Mouse (Mus musculus) kidney, postnatal 10 days (tissue): Measurements from ENCODE around the gene Gpatch1.
A peak's percentile ranks its signal among the peaks of the same experiment; 100 is the strongest.
"Not testable (repeated sequence)": the region's sequence is repeated elsewhere in the genome, so short reads cannot be mapped to it uniquely, and the experiment has no call there.

ENCODE experiments used
- DNase-seq: peaks from one replicate; pipeline ENCODE4 v3.0.0; 2021; ENCODE audit warnings: mixed read lengths

The Gpatch1 gene

DNA sequence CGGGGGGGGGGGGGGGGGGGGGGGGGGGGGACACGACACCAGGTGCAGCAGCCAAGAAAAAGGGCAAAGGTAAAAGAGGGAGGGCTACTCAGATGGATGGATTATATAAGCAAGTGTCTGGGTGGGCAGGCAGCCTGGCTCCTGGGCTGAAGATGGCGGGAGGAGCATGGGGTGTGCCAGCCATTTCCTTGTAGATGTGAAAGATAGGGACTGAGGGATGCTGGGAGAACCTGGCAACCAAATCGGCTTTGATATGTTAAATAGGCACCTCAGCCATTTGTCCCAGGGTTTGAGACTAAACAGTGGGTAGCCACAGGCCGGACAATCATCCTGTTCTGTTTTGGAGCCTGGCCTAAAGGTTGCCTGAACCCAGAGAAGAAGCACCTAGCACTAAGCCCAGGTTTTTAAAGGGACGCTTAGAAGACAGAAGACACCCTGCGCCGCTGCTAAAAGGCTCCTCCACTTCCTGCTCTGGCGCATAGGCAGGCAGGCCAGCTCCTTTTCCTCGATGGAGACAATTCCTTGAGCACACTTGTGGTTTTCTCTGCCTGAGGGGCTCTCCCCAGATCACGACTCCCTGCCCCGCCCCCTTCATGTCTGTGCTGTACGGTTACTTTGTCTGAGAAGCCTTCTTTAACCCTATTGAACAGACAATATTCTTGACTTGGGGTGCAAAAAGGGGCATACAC is 4.6 kb upstream of the Gpatch1 start:
- DNase-seq, result no peak

DNA sequence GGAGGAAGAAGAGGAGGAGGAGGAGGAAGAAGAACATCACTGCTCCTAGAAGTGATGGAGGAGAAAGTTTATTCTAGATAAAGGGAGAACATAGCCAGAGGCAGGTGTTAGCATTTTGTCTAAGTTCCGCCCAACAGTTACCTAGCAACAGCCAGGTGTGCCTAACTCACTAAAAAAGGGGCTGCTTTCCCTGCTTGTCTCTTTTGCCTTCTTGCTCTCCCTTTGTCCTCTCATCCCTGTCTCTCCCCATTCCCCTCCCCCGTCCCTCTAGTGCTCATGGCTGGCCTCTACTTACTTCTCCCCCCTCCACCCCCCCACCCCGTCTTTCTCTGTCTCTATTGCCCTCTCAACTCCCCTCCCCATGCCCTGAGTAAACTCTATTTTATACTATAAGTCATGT is 3.9 kb upstream of the Gpatch1 start:
- no peak for DNase-seq

DNA sequence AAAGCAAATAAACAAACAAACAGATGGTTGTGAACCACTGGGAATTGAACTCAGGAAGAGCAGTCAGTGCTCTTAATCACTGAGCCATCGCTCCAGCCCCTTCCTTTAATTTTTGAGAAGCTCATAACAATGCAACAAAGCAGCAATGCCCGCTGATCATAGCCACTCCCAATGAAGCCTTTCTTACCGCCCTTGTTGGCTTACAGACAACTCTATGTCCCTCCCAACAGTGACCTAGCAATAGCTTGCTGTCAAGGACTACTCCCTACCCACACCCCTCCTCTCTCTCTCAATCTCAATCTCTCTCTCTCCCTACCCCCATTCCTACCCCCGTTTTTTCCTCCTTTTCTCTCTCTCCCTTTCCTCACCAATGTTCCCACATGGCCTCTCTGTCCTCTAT is 1.5 kb upstream of the Gpatch1 start:
- no peak for DNase-seq

DNA sequence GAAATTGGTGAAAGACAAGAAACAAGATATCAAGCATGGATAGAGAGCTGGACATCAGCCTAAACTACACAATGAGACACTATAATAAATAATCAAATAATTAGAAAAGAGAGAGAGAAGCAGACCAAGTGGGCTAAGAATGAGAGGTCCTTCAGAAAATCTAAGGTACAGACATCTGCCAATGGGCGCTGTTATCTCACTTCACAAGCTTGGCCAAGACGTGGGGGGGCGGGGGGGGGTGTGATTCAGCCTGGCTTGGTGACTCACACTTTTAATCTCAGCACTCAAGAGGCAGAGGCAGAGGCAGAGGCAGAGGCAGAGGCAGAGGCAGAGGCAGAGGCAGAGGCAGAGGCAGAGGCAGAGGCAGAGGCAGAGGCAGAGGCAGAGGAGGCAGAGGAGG is 981 bp upstream of the Gpatch1 start:
- not testable (repeated sequence) for DNase-seq

DNA sequence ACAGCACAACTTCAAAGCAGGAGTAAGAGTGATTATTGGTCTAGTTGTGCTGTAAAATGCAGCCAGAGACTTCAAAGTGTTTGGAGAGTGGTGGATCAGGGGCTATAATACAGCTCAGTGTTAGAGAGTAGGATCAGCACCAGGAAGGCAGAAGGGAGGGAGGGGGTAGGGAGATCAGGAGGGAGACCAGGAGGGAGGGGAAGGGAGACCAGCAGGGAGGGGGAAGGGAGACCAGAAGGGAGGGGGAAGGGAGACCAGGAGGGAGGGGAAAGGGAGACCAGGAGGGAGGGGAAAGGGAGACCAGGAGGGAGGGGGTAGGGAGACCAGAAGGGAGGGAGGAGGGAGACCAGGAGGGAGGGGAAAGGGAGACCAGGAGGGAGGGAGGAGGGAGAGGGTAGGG is 4.1 kb downstream of the Gpatch1 start:
- DNase-seq, result no peak

DNA sequence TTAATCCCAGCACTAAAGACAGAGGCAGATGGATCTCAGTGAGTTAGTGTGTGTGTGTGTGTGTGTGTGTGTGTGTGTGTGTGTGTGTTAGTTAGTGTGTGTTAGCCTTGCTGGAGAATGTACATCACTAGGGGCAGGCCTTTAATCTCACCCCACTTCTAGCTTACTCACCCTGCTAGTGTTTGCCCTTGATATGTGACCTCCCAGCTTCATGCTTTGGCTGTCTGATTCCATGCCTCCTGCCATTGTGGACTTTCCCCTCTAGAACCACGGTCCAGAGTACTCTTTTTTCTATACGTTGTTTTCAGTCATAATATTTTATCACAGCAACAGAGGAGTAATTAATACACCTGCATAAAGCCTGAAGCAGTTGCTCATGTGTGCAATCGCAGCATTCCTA is 7.0 kb downstream of the Gpatch1 start:
- DNase-seq, result no peak

DNA sequence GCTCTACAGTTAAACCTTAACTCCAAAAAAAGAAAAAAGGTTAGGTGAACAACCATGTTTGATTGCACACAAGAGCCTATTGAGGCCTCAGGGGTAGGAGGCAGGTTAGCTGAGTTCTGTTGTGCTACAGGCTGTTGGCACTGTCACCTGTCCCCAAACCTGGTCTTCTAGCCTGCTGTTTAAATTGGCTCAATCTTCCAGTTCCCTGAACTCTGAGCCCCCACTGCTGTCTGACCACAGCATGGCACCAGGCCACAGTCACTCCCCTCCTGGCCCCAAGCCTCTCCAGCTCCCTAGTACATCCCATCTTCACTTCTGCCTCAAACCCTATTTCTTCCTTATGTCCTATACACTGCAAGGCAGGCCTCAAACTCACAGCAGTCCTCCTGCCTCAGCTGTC is 17.4 kb downstream of the Gpatch1 start:
- DNase-seq, result no peak

DNA sequence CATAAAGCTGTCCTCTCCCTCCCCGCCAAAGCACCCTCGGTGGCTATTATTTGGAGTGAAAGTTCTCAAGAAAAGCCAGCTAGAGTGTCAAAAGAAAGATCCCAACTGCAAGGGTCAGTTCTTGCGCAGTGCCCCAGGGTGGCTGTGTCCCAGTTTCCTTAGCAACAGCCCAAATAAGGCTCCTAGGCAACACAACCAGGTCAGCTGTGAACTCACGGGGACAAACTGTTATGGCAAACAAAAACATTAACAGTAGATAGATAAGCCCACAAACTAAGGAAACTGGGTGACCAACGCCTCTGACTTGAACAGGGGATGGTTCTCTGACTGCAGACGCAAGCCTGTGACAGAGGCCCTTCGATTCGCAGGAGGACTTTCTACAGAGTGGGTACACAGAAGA is 18.6 kb downstream of the Gpatch1 start:
- no peak for DNase-seq

DNA sequence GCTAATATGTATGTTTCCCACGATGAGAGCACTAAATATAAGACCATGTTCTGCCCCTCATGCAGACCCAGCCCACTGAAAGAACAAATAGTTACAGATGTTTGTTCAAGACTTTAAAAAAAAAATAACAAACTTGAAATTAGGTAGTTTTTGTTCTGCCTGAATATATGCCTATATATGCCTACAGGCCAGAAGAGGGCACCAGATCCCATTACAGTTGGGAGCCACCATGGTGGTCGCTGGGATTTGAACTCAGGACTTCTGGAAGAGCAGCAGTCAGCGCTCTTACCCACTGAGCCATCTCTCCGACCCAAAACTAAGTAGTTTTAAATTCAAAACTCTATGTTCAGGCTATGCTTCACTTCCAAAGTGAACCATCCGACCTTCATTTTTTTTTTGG is 20.4 kb downstream of the Gpatch1 start:
- DNase-seq, result no peak

DNA sequence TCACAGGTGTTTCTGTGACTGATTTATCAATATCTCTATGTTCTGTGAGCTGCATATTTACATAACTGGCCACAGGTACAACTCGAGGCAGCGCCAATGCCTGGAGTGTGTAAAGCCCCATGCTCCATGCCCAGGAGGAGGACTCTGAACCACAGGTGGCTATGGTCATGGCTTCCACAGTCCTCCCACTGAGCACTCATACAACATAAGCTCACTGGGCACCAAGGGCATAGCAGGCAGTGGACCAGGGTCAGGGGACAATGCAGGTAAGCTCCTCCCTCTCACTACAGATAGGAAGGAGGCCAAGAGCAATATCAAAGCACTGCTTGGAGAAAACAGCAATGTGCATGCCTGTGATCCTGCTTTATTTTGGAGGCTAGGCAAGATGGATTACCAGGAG is 22.6 kb downstream of the Gpatch1 start:
- DNase-seq, result no peak

DNA sequence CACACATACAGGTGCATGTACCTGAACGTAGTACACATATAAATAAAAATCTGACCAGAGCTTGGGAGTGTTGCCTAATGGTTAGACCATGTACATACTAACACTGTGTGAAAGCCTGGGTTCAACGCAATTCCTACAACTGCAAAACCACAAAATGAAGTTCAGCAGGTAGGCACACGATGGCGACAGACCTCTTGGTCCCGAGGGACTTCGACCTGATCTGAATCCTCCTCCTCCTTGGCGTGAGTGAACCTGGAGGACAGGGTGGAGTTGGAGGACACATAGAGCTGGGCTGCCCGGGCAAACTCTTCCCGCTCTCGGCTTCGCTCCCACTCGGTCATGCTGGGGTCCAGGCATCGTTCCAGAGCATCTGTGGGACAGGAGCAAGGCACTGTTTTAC is 24.8 kb downstream of the Gpatch1 start:
- DNase-seq, result no peak

DNA sequence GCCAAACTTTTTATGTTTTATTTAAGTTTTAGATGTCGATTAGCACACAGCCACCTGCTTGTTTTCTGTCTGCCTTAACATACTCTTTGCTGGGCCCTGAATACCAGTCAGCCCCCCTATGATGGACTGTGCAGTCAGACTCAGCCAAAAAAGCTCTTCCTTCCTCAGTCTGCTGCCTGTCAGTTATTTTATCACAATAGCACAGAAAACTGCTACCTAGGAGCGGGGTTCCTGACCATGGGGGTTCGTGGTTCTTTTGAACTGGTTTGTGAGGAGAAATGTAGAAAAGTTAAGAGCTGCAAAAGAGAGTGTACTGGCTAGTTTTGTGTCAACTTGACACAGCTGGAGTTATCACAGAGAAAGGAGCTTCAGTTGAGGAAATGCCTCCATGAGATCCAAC is 39.3 kb downstream of the Gpatch1 start:
- no peak for DNase-seq

DNA sequence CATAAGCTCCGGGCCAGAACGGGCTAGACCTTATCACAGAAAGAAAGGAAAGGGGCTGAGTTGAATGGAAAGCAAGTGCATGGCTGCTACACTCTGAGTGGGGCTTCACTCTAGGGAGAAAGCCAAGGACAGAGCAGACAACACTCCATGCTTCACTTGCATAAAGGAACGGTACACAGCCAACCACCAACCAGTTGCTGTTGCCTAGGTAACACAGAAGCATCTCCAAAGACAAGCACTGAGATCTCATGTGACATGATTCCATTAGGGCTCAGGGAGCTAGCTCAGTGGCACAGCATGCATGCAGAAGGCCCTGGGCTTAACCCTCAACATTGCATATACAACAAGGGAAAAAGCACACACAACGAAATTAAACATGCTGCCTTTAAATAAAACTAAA is 40.8 kb downstream of the Gpatch1 start:
- no peak for DNase-seq

DNA sequence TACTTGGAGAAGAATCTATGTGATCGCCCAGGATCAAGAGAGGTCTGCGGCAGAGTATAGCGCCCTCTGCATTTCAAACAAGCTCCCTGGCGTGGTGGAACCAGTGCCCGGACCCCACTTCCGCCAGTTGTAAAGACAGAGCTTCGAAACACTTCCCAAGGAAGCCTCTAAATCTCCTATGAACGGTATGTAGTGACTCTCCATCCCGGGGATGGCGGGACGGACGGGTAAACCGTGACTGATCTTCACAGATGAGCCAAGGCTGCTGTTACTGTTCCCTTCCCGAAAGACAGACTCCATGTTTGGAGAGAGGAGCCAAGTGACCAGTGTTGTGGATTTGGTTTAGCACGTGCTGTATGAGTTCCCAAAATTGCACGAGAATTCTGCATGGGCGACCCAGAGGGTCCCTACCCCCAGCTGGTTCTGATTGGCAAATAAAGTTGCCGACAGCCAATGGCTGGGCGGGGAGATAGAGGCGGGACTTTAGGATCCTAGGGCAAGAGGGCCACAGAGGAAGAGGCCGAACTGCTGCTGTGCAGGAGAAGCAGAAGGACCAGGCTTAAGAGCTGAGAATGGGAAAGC is 48.7 kb downstream of the Gpatch1 start:
- DNase-seq, result peak; percentile 62

DNA sequence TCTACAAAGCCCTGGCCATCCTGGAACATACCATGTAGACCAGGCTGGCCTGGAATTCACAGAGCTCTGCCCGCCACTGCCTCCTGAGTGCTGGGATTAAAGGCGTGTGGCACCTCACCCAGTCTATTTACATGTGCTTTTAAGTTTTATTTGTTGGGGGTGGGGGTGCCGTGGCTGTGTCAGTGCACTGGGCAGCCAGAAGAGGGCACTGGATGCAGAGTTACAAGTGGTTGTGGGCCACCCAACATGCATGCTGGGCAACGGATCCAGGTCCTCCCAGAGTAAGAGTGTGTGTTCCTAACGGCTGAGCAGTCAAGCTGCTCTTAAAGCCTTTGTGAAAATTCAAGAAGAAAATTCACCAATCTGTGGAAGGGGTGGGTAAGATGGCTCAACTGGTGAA is 50.4 kb downstream of the Gpatch1 start:
- DNase-seq, result no peak

DNA sequence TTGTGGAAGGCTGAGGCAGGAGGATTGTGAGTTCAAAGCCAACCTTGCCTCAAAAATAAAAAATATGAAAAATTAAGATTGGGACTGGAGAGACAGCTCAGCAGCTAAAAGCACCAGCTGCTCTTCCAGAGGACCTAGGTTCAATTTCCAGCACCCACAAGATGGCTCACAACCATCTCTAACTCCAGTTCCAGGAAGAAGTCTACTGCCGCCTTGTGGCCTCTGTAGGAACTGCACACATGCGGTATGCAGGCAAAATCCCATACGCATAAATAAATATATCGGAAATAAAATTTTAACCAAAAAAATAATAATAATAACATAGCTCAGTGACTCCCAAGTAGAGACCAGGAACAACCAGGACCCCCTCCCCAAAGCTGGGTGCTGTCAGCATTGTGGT is 51.6 kb downstream of the Gpatch1 start:
- peak; percentile 29 for DNase-seq

DNA sequence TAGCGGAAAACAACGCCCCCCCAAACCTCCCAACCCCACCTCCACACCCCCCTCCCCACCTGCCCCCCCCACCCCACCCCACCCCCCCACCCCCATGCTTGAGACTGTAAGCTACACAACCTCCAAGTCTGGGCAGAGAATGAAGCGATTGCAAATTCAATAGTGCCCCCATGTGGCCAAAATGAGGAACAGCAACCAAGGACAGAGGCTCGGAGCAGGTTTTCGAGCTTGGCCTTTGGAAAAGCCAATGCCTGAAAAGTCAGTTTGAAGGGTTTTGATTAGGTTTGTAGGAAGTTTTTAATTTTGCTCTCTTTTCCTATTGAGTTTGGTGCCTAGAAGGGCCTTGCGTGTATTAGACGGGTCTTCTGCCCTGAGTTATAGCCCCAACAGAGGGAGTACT is 53.5 kb downstream of the Gpatch1 start:
- DNase-seq, result peak; percentile 70

DNA sequence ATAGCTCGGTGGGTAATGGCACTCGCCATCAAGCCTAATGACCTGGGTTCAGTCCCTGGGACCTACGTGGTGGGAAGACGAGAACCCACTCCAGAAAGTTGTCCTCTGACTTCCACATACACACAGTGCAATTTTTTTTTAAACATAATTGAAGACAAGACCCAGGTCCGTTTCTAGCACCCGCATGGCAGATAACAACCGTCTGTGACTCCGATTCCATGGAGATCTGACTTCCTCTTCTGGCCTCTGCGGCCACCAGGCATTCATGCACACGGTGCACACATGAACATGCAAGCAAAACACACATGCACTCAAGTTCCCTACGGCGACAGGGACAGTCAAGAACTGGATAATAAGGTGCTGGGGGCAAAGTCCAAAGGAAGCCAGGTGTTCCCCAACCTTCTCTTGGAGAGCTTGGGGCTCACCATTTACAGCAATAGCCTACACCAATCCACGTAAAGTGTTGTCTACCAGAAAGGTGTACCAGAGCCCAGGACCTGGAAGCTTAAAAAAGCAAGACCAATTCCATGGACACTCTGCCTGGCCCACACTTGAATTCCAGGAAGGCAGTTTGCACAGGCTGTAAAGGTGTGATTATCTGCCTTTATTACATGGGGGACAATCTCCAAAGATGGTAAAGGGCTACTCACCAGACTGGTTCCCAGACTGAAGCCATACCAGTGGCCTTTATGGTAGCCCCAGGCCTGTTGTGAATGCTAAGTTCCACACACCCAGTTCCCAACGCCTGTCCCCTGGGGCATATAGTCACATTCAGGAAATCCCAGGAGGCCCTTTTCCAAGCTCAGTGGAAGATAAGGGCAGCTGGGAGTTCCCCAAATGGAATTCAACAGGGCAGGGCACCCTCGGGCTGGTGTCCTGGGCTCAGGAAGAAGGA is 54.4 kb downstream of the Gpatch1 start:
- DNase-seq, result no peak

DNA sequence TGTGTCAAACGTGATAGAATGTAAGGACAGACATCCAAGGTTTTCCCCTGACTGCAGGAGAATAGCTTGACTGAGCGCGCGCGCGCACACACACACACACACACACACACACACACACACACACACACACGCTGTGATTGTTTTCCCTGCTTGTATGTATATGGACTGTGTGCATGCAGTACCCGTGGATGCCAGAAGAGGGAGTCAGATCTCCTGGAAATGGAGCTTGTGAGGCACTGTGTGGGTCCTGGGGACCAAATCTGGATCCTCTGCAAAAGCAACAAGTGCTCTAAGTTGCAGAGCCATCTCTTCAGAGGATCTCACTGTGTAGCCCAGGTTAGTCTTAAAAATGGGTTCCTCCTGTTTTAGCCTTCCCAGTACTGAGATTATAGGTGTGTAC is 58.9 kb downstream of the Gpatch1 start:
- DNase-seq, result peak; percentile 21

DNA sequence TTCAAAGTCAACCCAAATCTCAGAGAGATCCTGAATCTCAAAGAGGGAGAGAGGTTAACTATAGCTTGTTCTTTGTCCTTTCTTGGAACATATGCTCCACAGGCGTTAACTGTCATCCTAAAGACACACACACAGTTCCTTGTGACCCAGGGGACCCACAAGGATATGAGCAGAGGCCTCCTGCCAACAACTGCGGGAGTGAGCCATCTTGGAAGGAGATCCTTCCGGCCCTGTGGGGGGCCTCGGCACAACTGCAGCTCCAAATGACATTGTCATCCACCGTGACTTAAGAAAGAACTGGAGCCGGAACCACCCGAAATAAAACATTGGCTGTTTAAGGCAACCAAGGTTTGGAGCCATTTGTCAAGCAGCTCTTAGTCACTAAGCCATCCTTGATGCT is 59.9 kb downstream of the Gpatch1 start:
- peak; percentile 57 for DNase-seq

DNA sequence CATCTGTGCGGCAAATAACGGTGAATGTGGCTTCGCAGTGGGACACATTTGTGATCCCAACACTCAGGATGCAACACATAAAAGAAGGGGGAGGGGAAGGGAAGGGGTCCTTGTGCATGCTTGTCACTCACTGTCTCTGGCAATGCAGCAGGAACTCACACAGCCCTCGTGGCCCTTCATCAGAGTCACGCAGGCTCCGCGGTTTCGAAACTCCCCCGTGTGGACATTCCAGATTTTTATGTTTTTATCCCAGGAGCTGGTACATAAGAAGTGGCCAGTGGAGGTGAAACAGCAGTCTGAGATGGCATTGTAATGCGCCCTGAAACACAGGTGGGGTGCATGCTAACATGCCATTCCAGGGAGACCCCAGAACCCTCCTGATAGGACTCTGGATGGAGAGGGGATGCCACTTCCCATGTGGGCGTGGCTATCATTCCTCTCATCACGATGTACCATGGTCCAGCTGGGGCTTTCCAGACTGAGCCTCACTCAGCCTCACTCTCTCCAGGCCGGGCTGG is 66.1 kb downstream of the Gpatch1 start:
- DNase-seq, result peak; percentile 59

DNA sequence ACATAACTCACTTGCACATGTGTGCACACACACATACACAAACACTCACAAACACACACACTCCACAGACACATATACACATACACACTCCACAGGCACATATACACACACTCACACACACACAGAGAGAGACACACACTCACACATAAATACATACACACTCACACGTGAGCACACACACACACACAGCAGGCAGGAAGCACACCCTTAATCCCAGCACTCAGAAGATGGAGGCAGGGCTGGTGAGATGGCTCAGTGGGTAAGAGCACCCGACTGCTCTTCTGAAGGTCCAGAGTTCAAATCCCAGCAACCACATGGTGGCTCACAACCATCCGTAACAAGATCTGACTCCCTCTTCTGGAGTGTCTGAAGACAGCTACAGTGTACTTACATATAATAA is 80.3 kb downstream of the Gpatch1 start:
- not testable (repeated sequence) for DNase-seq

DNA sequence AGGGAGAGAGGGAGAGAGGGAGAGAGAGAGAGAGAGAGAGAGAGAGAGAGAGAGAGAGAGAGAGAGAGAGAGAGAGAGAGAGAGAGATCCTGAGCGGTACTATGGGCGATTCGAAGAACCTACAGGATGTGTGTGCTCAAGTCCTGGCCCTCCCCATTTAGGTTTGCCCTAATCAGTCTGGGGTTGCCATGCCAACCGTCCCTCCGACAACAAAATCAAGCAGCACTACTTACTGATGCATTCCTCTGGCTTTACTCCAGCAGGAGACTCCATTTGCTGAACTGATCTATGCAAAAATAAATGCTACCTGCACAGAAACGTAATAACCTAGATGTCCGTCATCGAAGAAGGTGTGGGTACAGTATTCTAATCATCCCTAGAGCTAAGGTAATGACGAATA is 82.9 kb downstream of the Gpatch1 start:
- peak; percentile 77 for DNase-seq
